Mouse (Mus musculus) frontal cortex, adult (tissue): ENCODE results near the gene Rpp14.
A peak's percentile ranks its signal among the peaks of the same experiment; 100 is the strongest.
"Not testable (repeated sequence)": the region's sequence is repeated elsewhere in the genome, so short reads cannot be mapped to it uniquely, and the experiment has no call there.

Experiments used
- ATAC-seq: cut with Nextera tagmentation; 2 replicates; pipeline ENCODE4 v1.9.2; 2017; ENCODE audit warnings: mild to moderate bottlenecking, moderate library complexity, mixed read lengths; ENCODE audit not compliant: low TSS enrichment

Rpp14 gene

DNA sequence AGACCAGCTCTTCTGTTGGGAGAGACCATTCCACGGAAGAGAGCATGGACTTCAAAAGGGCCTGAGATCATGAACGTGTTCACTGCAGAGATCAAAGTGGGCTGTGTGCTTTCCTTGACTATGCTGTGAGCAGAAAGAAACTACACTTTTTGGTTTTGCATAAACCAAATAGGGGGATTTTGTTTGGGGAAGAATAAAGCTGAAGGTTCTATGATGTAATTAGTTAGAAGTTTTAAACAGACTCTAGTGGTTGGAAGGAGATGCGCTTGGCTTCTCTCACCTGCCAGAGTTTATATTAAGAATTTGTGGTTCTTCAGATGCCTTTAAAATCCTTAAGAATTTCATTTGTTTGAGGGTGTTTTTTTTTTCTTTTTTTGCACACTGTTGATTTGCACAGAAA lies 34.1 kb downstream of the Rpp14 start:
- ATAC-seq = no peak

GRCm38 (mm10) chr14:8114756-8115155 lies 34.6 kb downstream of the Rpp14 start:
- 0 out of 2 replicates have a peak, but pooled peaks have one; percentile 5 for ATAC-seq

- ATAC-seq = no peak
Measured at GRCm38 (mm10) chr14:8115772-8116171, 35.6 kb downstream of the Rpp14 start.

DNA sequence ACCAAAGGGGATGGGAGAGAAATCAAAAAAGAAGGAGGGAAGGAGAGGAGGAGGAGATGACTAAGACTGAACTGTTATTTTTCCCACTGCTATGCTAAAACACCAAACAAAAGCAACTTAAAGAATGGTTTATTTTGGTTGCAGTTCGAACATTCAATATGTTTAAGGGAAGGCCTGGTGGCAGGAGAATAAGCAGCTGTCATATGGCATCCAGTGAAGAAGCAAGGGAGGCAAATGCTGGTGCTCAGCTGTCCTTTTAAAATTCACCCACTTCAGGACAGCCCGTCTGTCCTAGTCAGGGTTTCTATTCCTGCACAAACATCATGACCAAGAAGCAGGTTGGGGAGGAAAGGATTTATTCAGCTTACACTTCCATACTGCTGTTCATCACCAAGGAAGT lies 37.2 kb downstream of the Rpp14 start:
- ATAC-seq = peak; percentile 56; the same call in 1 of the 2 replicates

DNA sequence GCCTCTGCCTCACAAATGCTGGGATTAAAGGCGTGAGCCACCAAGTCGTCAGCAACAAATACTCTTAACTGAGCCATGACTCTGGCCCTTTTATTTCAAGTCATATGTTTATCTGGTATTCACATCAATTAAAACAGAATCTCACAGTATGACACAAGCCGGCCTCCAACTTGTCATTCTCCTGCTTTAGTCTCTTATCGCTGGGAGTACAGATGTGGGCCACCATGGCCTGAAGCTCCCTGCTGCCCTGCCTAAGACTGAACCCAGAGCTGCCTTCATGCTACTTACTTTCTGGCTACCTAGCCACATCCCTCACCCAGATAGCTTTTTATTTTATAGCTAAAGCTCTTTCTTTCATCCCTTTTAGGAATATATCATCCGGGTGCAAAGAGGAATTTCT lies 39.3 kb downstream of the Rpp14 start:
- ATAC-seq = no peak

- no peak for ATAC-seq
Measured at GRCm38 (mm10) chr14:8119904-8120303, 39.7 kb downstream of the Rpp14 start.

DNA sequence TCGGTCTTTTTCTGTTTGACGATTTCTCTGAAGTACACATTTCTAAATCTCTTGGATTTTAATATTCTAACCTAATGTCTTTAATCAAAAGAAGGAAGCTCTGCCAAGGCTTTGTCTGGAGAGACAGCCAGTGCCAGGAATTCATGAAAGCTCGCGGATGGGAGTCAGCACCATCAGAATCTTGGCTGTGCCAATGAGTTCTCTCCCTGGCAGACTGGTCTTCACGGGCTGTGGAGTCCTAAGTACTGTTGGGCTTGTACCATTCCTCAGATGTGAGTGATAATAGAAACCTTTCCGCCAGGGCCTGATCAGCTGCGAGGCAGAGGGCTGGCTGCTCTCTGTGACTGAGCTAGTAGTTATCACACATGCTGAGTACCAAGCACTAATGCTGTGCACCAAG lies 43.0 kb downstream of the Rpp14 start:
- no peak for ATAC-seq

GRCm38 (mm10) chr14:8123611-8124010 lies 43.4 kb downstream of the Rpp14 start:
- not testable (repeated sequence) for ATAC-seq

- no peak for ATAC-seq
Measured at GRCm38 (mm10) chr14:8124046-8124881, 44.1 kb downstream of the Rpp14 start.

GRCm38 (mm10) chr14:8127971-8128370 lies 47.8 kb downstream of the Rpp14 start:
- no peak for ATAC-seq

DNA sequence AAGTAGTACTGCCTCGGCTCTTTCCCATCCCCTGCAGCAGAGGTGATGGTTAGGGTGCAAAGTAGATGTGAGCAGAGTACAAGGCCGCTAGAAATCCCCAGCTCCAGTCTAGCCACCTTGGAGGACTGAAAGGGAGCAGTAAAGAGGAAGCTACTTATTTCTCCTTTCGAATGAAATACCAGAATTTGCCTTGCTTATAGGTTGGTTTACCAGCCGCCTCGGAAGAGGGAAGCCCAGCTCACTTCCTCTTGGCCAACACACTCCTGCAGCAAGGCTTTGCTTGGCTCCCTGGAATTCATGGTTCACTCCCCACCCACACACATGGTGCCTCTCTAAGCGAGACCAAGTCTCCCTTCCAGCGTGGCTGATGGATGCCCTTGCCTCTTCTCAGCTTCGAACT lies 52.6 kb downstream of the Rpp14 start:
- peak; percentile 53; the same call in 1 of the 2 replicates for ATAC-seq

- no peak for ATAC-seq
Measured at GRCm38 (mm10) chr14:8134234-8134633, 54.1 kb downstream of the Rpp14 start.

DNA sequence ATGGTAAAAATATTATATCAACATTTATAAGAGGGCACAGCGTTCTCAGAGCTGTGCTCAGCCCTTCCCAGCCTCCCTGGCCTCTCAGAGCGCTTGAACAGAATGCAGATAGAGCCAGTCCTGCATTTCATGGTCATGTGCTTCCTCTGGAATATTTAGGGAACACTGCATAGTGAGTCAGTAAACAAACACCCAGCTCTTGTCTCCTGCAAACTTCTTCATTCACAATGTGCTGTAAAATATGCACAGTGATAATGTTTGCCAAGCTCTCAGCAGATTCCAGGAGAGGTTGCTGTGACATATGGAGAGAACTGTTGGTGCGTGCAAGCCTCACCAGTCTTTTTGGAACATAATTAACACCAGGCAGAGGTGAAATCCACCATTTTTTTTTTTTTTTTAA lies 55.0 kb downstream of the Rpp14 start:
- ATAC-seq = peak; percentile 88

- peak; percentile 60 for ATAC-seq
Measured at GRCm38 (mm10) chr14:8139724-8140710, 59.9 kb downstream of the Rpp14 start.

DNA sequence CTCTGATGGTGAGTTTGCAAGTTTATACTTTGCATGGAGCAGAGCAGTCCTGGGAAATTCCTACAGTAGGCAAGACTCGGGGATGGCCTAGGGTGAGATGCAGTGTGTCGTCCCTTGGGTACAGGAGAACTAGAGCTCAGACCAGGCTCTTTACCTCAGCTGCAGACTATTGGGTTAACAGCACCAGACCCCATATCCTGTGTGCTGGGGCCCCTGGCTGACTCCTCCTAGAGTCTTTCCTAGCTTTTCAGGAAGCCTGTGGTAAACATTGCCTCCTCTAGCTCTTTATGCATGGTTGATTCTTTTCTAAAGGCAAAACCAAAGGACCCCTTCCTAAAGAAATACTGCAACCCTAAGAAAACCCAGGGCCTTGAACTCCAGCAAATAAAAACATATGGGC lies 61.0 kb downstream of the Rpp14 start:
- no peak for ATAC-seq
